Mouse (Mus musculus) forebrain, embryonic 15.5 days (tissue): ENCODE results near the gene F12. TPM values are rescaled to one million over a fixed set of nuclear protein-coding genes. Genes with fewer than 3 reads are reported as not detected.

Source experiments
- ATAC-seq: fragments of 200-750 bp; cut with Nextera tagmentation; replicated peaks from 2 replicates; pipeline ENCODE4 v1.8.0; 2017; ENCODE audit warnings: mild to moderate bottlenecking, moderate TSS enrichment, moderate library complexity
- H3K27ac ChIP-seq: fragments of 300-500 bp; sonication (generic); replicated peaks from 2 replicates; pipeline ENCODE4 v1.5.1; 2015; ENCODE audit warnings: mild to moderate bottlenecking, inconsistent platforms
- H3K27me3 ChIP-seq: fragments of 300-500 bp; sonication (generic); 2 replicates; pipeline ENCODE4 v1.6.1; 2015; ENCODE audit warnings: inconsistent platforms
- H3K36me3 ChIP-seq: fragments of 300-500 bp; sonication (generic); 2 replicates; pipeline ENCODE4 v1.6.1; 2015; ENCODE audit warnings: mild to moderate bottlenecking, inconsistent platforms
- H3K4me1 ChIP-seq: fragments of 300-500 bp; sonication (generic); 2 replicates; pipeline ENCODE4 v1.6.1; 2015; ENCODE audit warnings: inconsistent platforms
- H3K4me2 ChIP-seq: fragments of 300-500 bp; sonication (generic); replicated peaks from 2 replicates; pipeline ENCODE4 v1.6.1; 2015; ENCODE audit warnings: mild to moderate bottlenecking, inconsistent platforms
- H3K4me3 ChIP-seq: fragments of 300-500 bp; sonication (generic); 2 replicates; pipeline ENCODE4 v1.5.1; 2015; ENCODE audit warnings: mild to moderate bottlenecking, inconsistent platforms
- H3K9ac ChIP-seq: fragments of 300-500 bp; sonication (generic); replicated peaks from 2 replicates; pipeline ENCODE4 v1.6.1; 2015; ENCODE audit warnings: mild to moderate bottlenecking, inconsistent platforms
- H3K9me3 ChIP-seq: fragments of 300-500 bp; sonication (generic); 2 replicates; pipeline ENCODE4 v1.6.1; 2016; ENCODE audit warnings: inconsistent platforms
- WGBS: fragments of 180-500 bp; shearing (Covaris S2); methylation state at CpG from one replicate; pipeline ENCODE4 v1.1.7; 2015; ENCODE audit warnings: mixed read lengths; 5-methylcytosine and 5-hydroxymethylcytosine counted together
- polyA plus RNA-seq: library from polyadenylated mRNA; unstranded; fragments of >200 nt; fragmentation: Nextera tagmentation; extraction: Ambion mirVana; gene quantifications from 2 replicates; pipeline ENCODE4 v1.2.1, GENCODE M21; 2015

The F12 gene
- polyA plus RNA-seq, 1 experiment from 2014 or later = not detected

GRCm38 (mm10) chr13:55465830-55466440, 39.3 kb upstream of the F12 start:
- peak overlapping the region; percentile 84 for H3K4me2 ChIP-seq
- H3K27ac ChIP-seq = peak overlapping the region; percentile 97
- H3K27me3 ChIP-seq = no peaks in the 10 kb centered on the region
- peaks cover 67% of the 10 kb centered on the region for H3K4me1 ChIP-seq
- peak overlapping the region; percentile 81 for H3K4me3 ChIP-seq
- peak overlapping the region; percentile 89 for H3K9ac ChIP-seq
- 0 out of 2 replicates have a peak, but pooled peaks cover 2% of the 10 kb centered on the region for H3K36me3 ChIP-seq
- WGBS = 51% methylated on average over 5 of the region's 5 CpGs
- no peak for ATAC-seq
- no peaks in the 10 kb centered on the region for H3K9me3 ChIP-seq

- peak; percentile 14; the same call in 1 of the 2 replicates for ATAC-seq
- H3K27ac ChIP-seq = peak overlapping the region; percentile 97
- H3K4me1 ChIP-seq = peaks cover 59% of the 10 kb centered on the region
- H3K4me3 ChIP-seq = peak overlapping the region; percentile 81
- H3K36me3 ChIP-seq = peaks cover 3% of the 10 kb centered on the region; the same call in 1 of the 2 replicates
- no peaks in the 10 kb centered on the region for H3K9me3 ChIP-seq
- H3K9ac ChIP-seq = peak overlapping the region; percentile 89
- H3K4me2 ChIP-seq = peak overlapping the region; percentile 84
- H3K27me3 ChIP-seq = no peaks in the 10 kb centered on the region
- WGBS = 3% methylated on average over 3 of the region's 3 CpGs
Observed at GRCm38 (mm10) chr13:55465184-55465583, 38.6 kb upstream of the F12 start.

- peak; percentile 77 for ATAC-seq
- H3K4me1 ChIP-seq = peaks cover 50% of the 10 kb centered on the region
- WGBS = under 1% methylated on average over 83 of the region's 84 CpGs
Observed at GRCm38 (mm10) chr13:55464027-55464884, 37.7 kb upstream of the F12 start, which contains the start of gene Prr7. TSS of gene Prr7 (plus strand) at chr13:55464267.

GRCm38 (mm10) chr13:55463399-55464026, 36.9 kb upstream of the F12 start:
- Histone ChIP-seq H3K27ac (peak overlapping the region; percentile 97), H3K27me3 (no peaks in the 10 kb centered on the region), H3K4me1 (peaks cover 42% of the 10 kb centered on the region), H3K4me2 (peak overlapping the region; percentile 84), H3K9ac (peak overlapping the region; percentile 89), H3K36me3 (peaks cover 20% of the 10 kb centered on the region), H3K9me3 (no peaks in the 10 kb centered on the region), H3K4me3 (peak overlapping the region; percentile 81)
- WGBS = 8% methylated on average over 14 of the region's 14 CpGs
- no peak; the same call in 1 of the 2 replicates for ATAC-seq

More at GRCm38 (mm10) chr13:55464027-55464884, 37.7 kb upstream of the F12 start, which contains the start of gene Prr7:
- H3K36me3 ChIP-seq = peaks cover 13% of the 10 kb centered on the region
- H3K9me3 ChIP-seq = no peaks in the 10 kb centered on the region
- H3K27ac ChIP-seq = peak within 1 kb of the TSS; percentile 97
- no peaks in the 10 kb centered on the region for H3K27me3 ChIP-seq
- H3K4me3 ChIP-seq = peak within 1 kb of the TSS; percentile 81
- H3K9ac ChIP-seq = peak within 1 kb of the TSS; percentile 89
- H3K4me2 ChIP-seq = peak within 1 kb of the TSS; percentile 84

GRCm38 (mm10) chr13:55462965-55463364, 36.4 kb upstream of the F12 start:
- H3K9ac ChIP-seq = no peak overlapping the region
- peak overlapping the region; percentile 97; the same call in 1 of the 2 replicates for H3K27ac ChIP-seq
- no peaks in the 10 kb centered on the region for H3K27me3 ChIP-seq
- H3K9me3 ChIP-seq = no peaks in the 10 kb centered on the region
- peaks cover 37% of the 10 kb centered on the region for H3K4me1 ChIP-seq
- ATAC-seq = no peak
- peak overlapping the region; percentile 81; the same call in 1 of the 2 replicates for H3K4me3 ChIP-seq
- WGBS = 46% methylated on average over 2 of the region's 2 CpGs
- H3K36me3 ChIP-seq = peaks cover 24% of the 10 kb centered on the region
- no peak overlapping the region for H3K4me2 ChIP-seq

- no peaks in the 10 kb centered on the region for H3K9me3 ChIP-seq
- no peak overlapping the region for H3K4me2 ChIP-seq
- WGBS = 95% methylated on average over 16 of the region's 16 CpGs
- H3K4me3 ChIP-seq = no peak overlapping the region
- no peak overlapping the region for H3K27ac ChIP-seq
- no peak for ATAC-seq
- peaks cover 55% of the 10 kb centered on the region for H3K36me3 ChIP-seq
- H3K9ac ChIP-seq = no peak overlapping the region
- H3K4me1 ChIP-seq = peaks cover 8% of the 10 kb centered on the region
- H3K27me3 ChIP-seq = no peaks in the 10 kb centered on the region
Observed at GRCm38 (mm10) chr13:55451785-55452549, 25.4 kb upstream of the F12 start.

GRCm38 (mm10) chr13:55451296-55451695, 24.7 kb upstream of the F12 start:
- no peak overlapping the region for H3K4me2 ChIP-seq
- 95% methylated on average over 10 of the region's 10 CpGs for WGBS
- H3K4me1 ChIP-seq = peaks cover 14% of the 10 kb centered on the region
- no peak overlapping the region for H3K9ac ChIP-seq
- peaks cover 54% of the 10 kb centered on the region for H3K36me3 ChIP-seq
- H3K27ac ChIP-seq = no peak overlapping the region
- H3K27me3 ChIP-seq = no peaks in the 10 kb centered on the region
- no peak for ATAC-seq
- H3K4me3 ChIP-seq = no peak overlapping the region
- no peaks in the 10 kb centered on the region for H3K9me3 ChIP-seq

- Histone ChIP-seq H3K36me3 (peaks cover 50% of the 10 kb centered on the region), H3K27ac (no peak overlapping the region), H3K4me2 (no peak overlapping the region), H3K4me3 (no peak overlapping the region), H3K9ac (no peak overlapping the region), H3K27me3 (no peaks in the 10 kb centered on the region), H3K4me1 (peaks cover 22% of the 10 kb centered on the region), H3K9me3 (no peaks in the 10 kb centered on the region)
- ATAC-seq = no peak
- 89% methylated on average over 11 of the region's 11 CpGs for WGBS
Observed at GRCm38 (mm10) chr13:55450511-55450980, 24.0 kb upstream of the F12 start.

GRCm38 (mm10) chr13:55449679-55450441, 23.3 kb upstream of the F12 start:
- Histone ChIP-seq H3K27me3 (no peaks in the 10 kb centered on the region), H3K4me2 (no peak overlapping the region), H3K36me3 (peaks cover 45% of the 10 kb centered on the region), H3K9me3 (no peaks in the 10 kb centered on the region), H3K27ac (no peak overlapping the region), H3K4me1 (peaks cover 22% of the 10 kb centered on the region), H3K4me3 (no peak overlapping the region), H3K9ac (no peak overlapping the region)
- 90% methylated on average over 17 of the region's 17 CpGs for WGBS
- no peak for ATAC-seq

- Histone ChIP-seq H3K4me3 (no peak overlapping the region), H3K4me2 (no peak overlapping the region), H3K27me3 (no peaks in the 10 kb centered on the region), H3K9me3 (no peaks in the 10 kb centered on the region), H3K4me1 (peaks cover 22% of the 10 kb centered on the region), H3K27ac (no peak overlapping the region), H3K36me3 (peaks cover 41% of the 10 kb centered on the region), H3K9ac (no peak overlapping the region)
- WGBS = 91% methylated on average over 9 of the region's 9 CpGs
- ATAC-seq = no peak
Observed at GRCm38 (mm10) chr13:55449205-55449604, 22.6 kb upstream of the F12 start.

- Histone ChIP-seq H3K4me2 (no peak overlapping the region), H3K27ac (no peak overlapping the region), H3K27me3 (no peaks in the 10 kb centered on the region), H3K36me3 (peaks cover 32% of the 10 kb centered on the region), H3K4me3 (no peak overlapping the region), H3K9ac (no peak overlapping the region), H3K9me3 (no peaks in the 10 kb centered on the region), H3K4me1 (peaks cover 29% of the 10 kb centered on the region)
- no peak for ATAC-seq
- WGBS = 91% methylated on average over 5 of the region's 5 CpGs
Observed at GRCm38 (mm10) chr13:55448131-55448530, 21.5 kb upstream of the F12 start.
